Mouse (Mus musculus) kidney, postnatal 0 days (tissue): ENCODE data around the gene Ly6g6d. TPM values are rescaled to one million over a fixed set of nuclear protein-coding genes. Genes with fewer than 3 reads are reported as not detected.
"Not testable (repeated sequence)": the region's sequence is repeated elsewhere in the genome, so short reads cannot be mapped to it uniquely, and the experiment has no call there.

Experiments used
- ATAC-seq: fragments of 200-750 bp; cut with Nextera tagmentation; replicated peaks from 2 replicates; pipeline ENCODE4 v1.8.0; 2017; ENCODE audit warnings: low read depth, moderate number of reproducible peaks, moderate TSS enrichment, moderate library complexity; ENCODE audit not compliant: low FRiP score
- DNase-seq: peaks from one replicate; pipeline ENCODE4 v3.0.0-alpha.2; 2016; ENCODE audit warnings: low spot score
- H3K27ac ChIP-seq: fragments of 300-500 bp; sonication (generic); 2 replicates; pipeline ENCODE4 v1.5.1; 2014; ENCODE audit warnings: mild to moderate bottlenecking
- H3K27me3 ChIP-seq: fragments of 300-500 bp; sonication (generic); 2 replicates; pipeline ENCODE4 v1.6.1; 2014; ENCODE audit warnings: low read length, mixed read lengths; ENCODE audit not compliant: insufficient read depth
- H3K36me3 ChIP-seq: fragments of 300-500 bp; sonication (generic); 2 replicates; pipeline ENCODE4 v1.6.1; 2014; ENCODE audit warnings: low read length, mixed read lengths; ENCODE audit not compliant: insufficient read depth
- H3K4me1 ChIP-seq: fragments of 300-500 bp; sonication (generic); replicated peaks from 2 replicates; pipeline ENCODE4 v1.6.1; 2014; ENCODE audit warnings: antibody characterized with exemption, low read length, mixed read lengths; ENCODE audit not compliant: insufficient read depth
- H3K4me2 ChIP-seq: fragments of 300-500 bp; sonication (generic); 2 replicates; pipeline ENCODE4 v1.6.1; 2014; ENCODE audit warnings: mild to moderate bottlenecking, low read length, moderate library complexity, mixed read lengths
- H3K4me3 ChIP-seq: fragments of 300-500 bp; sonication (generic); replicated peaks from 2 replicates; pipeline ENCODE4 v1.5.1; 2014; ENCODE audit warnings: low read depth, low read length
- H3K9ac ChIP-seq: fragments of 300-500 bp; sonication (generic); 2 replicates; pipeline ENCODE4 v1.6.1; 2014; ENCODE audit warnings: low read depth, low read length
- H3K9me3 ChIP-seq: fragments of 300-500 bp; sonication (generic); replicated peaks from 2 replicates; pipeline ENCODE4 v1.6.1; 2016; ENCODE audit warnings: low read length, inconsistent platforms, mixed read lengths
- CTCF ChIP-seq: IDR thresholded peaks from 2 replicates; pipeline ENCODE4 v1.5.1; 2016; ENCODE audit warnings: antibody characterized with exemption, low read depth, mild to moderate bottlenecking, moderate library complexity
- WGBS: fragments of 180-500 bp; shearing (Covaris S2); extraction: QIAGEN DNeasy Blood & Tissue Kit; methylation state at CpG from one replicate; pipeline ENCODE4 v1.1.7; 2014; 5-methylcytosine and 5-hydroxymethylcytosine counted together
- polyA plus RNA-seq: library from polyadenylated mRNA; unstranded; fragments of >200 nt; fragmentation: Nextera tagmentation; extraction: Ambion mirVana; gene quantifications from 2 replicates; pipeline ENCODE4 v1.2.1, GENCODE M21; 2015

Ly6g6d gene
- polyA plus RNA-seq: 7.6 and 7.8 TPM in 2 replicates

- under 1% methylated on average over 14 of the region's 14 CpGs for WGBS
- H3K9ac ChIP-seq: peak within 1 kb of the TSS; percentile 50
- peaks cover 3% of the 10 kb centered on the region; the same call in 1 of the 2 replicates for H3K4me1 ChIP-seq
- H3K36me3 ChIP-seq: no peaks in the 10 kb centered on the region
- peak within 1 kb of the TSS; percentile 55 for H3K4me2 ChIP-seq
- DNase-seq (peak; percentile 86), ATAC-seq (peak; percentile 87)
- H3K27ac ChIP-seq: peak within 1 kb of the TSS; percentile 72
- peak; percentile 76 for TF ChIP-seq CTCF
- H3K9me3 ChIP-seq: no peaks in the 10 kb centered on the region
- no peaks in the 10 kb centered on the region; the same call in 1 of the 2 replicates for H3K27me3 ChIP-seq
- H3K4me3 ChIP-seq: peak within 1 kb of the TSS; percentile 22
These were observed at the start of gene Ly6g6d for GRCm38 (mm10) chr17:35077786-35078233. Gene Ly6g6d (minus strand): TSS chr17:35078065.

- DNase-seq: no peak
- H3K27ac ChIP-seq: peak overlapping the region; percentile 89
- peak overlapping the region; percentile 62 for H3K4me2 ChIP-seq
- H3K9ac ChIP-seq: peak overlapping the region; percentile 69
- ATAC-seq: no peak
- H3K4me3 ChIP-seq: peak overlapping the region; percentile 53
- H3K36me3 ChIP-seq: peaks cover 11% of the 10 kb centered on the region; the same call in 1 of the 2 replicates
- H3K9me3 ChIP-seq: no peaks in the 10 kb centered on the region
- 58% methylated on average over 13 of the region's 13 CpGs for WGBS
- H3K27me3 ChIP-seq: no peaks in the 10 kb centered on the region
- TF ChIP-seq CTCF: no peak
- peaks cover 20% of the 10 kb centered on the region for H3K4me1 ChIP-seq
These were observed 49.2 kb upstream of the Ly6g6d start for GRCm38 (mm10) chr17:35127017-35127416.

GRCm38 (mm10) chr17:35126206-35126611, 48.3 kb upstream of the Ly6g6d start, which contains the start of gene D17H6S53E:
Gene D17H6S53E (plus strand): TSS chr17:35126373.
- WGBS: under 1% methylated on average over 36 of the region's 36 CpGs
- Histone ChIP-seq H3K9me3 (no peaks in the 10 kb centered on the region), H3K9ac (peak within 1 kb of the TSS; percentile 69), H3K4me2 (peak within 1 kb of the TSS; percentile 62), H3K27me3 (no peaks in the 10 kb centered on the region), H3K4me1 (peaks cover 20% of the 10 kb centered on the region), H3K36me3 (peaks cover 11% of the 10 kb centered on the region; the same call in 1 of the 2 replicates), H3K4me3 (peak within 1 kb of the TSS; percentile 53), H3K27ac (peak within 1 kb of the TSS; percentile 89)
- peak; percentile 5; the same call in 1 of the 2 replicates for TF ChIP-seq CTCF
- peak; percentile 83 for DNase-seq
- ATAC-seq: peak; percentile 27

- 34% methylated on average over 6 of the region's 6 CpGs for WGBS
- peak overlapping the region; percentile 69 for H3K9ac ChIP-seq
- TF ChIP-seq CTCF: no peak
- peaks cover 11% of the 10 kb centered on the region; the same call in 1 of the 2 replicates for H3K36me3 ChIP-seq
- peak overlapping the region; percentile 89 for H3K27ac ChIP-seq
- ATAC-seq (no peak), DNase-seq (no peak)
- no peaks in the 10 kb centered on the region for H3K9me3 ChIP-seq
- peak overlapping the region; percentile 62 for H3K4me2 ChIP-seq
- H3K27me3 ChIP-seq: no peaks in the 10 kb centered on the region
- peak overlapping the region; percentile 53 for H3K4me3 ChIP-seq
- peaks cover 20% of the 10 kb centered on the region for H3K4me1 ChIP-seq
These were observed 47.7 kb upstream of the Ly6g6d start for GRCm38 (mm10) chr17:35125578-35125977.

GRCm38 (mm10) chr17:35125081-35125480, 47.2 kb upstream of the Ly6g6d start:
- Histone ChIP-seq H3K4me1 (peaks cover 20% of the 10 kb centered on the region), H3K27ac (peak overlapping the region; percentile 89; the same call in 1 of the 2 replicates), H3K27me3 (no peaks in the 10 kb centered on the region), H3K4me3 (no peak overlapping the region), H3K4me2 (peak overlapping the region; percentile 62; the same call in 1 of the 2 replicates), H3K9ac (peak overlapping the region; percentile 69; the same call in 1 of the 2 replicates), H3K36me3 (peaks cover 10% of the 10 kb centered on the region; the same call in 1 of the 2 replicates), H3K9me3 (no peaks in the 10 kb centered on the region)
- no peak for TF ChIP-seq CTCF
- DNase-seq: no peak
- WGBS: 96% methylated on average over 1 of the region's 1 CpGs
- no peak for ATAC-seq

- H3K27me3 ChIP-seq, H3K27ac ChIP-seq, H3K36me3 ChIP-seq, H3K9me3 ChIP-seq, H3K4me2 ChIP-seq, H3K9ac ChIP-seq, ATAC-seq, DNase-seq, H3K4me3 ChIP-seq: not testable (repeated sequence)
- peaks cover 20% of the 10 kb centered on the region for H3K4me1 ChIP-seq
- 92% methylated on average over 12 of the region's 12 CpGs for WGBS
These were observed 46.5 kb upstream of the Ly6g6d start for GRCm38 (mm10) chr17:35124261-35124896.

- ATAC-seq: not testable (repeated sequence)
These were observed 45.4 kb upstream of the Ly6g6d start for GRCm38 (mm10) chr17:35123287-35123686.

More at GRCm38 (mm10) chr17:35123287-35123686, 45.4 kb upstream of the Ly6g6d start:
- H3K4me2 ChIP-seq, H3K9me3 ChIP-seq, H3K9ac ChIP-seq, H3K27ac ChIP-seq, H3K27me3 ChIP-seq, H3K4me3 ChIP-seq, DNase-seq: not testable (repeated sequence)
- peaks cover 20% of the 10 kb centered on the region for H3K4me1 ChIP-seq
- 94% methylated on average over 9 of the region's 9 CpGs for whole genome bisulfite sequencing
- H3K36me3 ChIP-seq: peaks cover 13% of the 10 kb centered on the region; the same call in 1 of the 2 replicates
